Mouse (Mus musculus): ENCODE measurements at regions not wholly inside any gene's neighbourhood (a gene's known extent, or its start where the extent isn't known, plus 50 kb on each side); places are given as distances from the start of the nearest gene placed in this dataset.

GRCm38 (mm10) chr17:88190735-88191134, 125.6 kb upstream of the Fbxo11 start:
- Histone ChIP-seq H3K9me3 (replicated peaks) (no peaks in the 10 kb centered on the region), H3K27ac (no peak overlapping the region), H3K9ac (no peak overlapping the region), H3K36me3 (no peaks in the 10 kb centered on the region), H3K4me2 (no peak overlapping the region), H3K27me3 (replicated peaks) (no peaks in the 10 kb centered on the region), H3K4me3 (no peak overlapping the region), H3K4me1 (no peaks in the 10 kb centered on the region)
- no peak for ATAC-seq
- WGBS (ENCODE audit: insufficient replicate concordance): 39% methylated on average over 5 of the region's 5 CpGs

DNA sequence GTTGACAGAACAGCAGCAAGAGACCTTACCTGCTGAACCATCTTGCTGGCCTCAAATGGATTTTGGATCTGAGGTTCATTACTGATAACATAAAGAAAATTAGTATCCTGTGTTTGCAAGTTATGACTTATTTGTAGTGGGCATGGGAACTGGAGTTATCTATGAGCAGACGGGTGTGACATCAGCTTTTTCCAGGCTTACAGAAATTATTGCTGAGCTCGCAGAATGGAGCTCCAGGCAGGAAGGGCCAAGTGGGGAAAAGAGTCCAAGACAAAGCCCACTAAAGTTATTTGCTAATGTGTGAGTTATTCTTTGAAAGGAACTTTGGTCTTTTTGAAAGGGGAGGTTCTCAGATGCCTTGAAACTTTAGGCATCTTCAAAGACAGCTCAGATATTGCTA, 126.4 kb upstream of the Fbxo11 start:
- H3K36me3 ChIP-seq: no peaks in the 10 kb centered on the region
- H3K9ac ChIP-seq: no peak overlapping the region
- no peaks in the 10 kb centered on the region for H3K27me3 ChIP-seq (replicated peaks)
- H3K4me3 ChIP-seq: no peak overlapping the region
- no peak overlapping the region for H3K27ac ChIP-seq
- ATAC-seq: no peak
- no peaks in the 10 kb centered on the region for H3K9me3 ChIP-seq (replicated peaks)
- H3K4me1 ChIP-seq: no peaks in the 10 kb centered on the region
- no peak overlapping the region for H3K4me2 ChIP-seq
- 65% methylated on average over 2 of the region's 2 CpGs for WGBS (ENCODE audit: insufficient replicate concordance)

- no peak overlapping the region for H3K4me2 ChIP-seq
- no peak overlapping the region for H3K27ac ChIP-seq
- H3K9ac ChIP-seq: no peak overlapping the region
- no peaks in the 10 kb centered on the region for H3K9me3 ChIP-seq (replicated peaks)
- no peaks in the 10 kb centered on the region for H3K36me3 ChIP-seq
- WGBS (ENCODE audit: insufficient replicate concordance): 78% methylated on average over 16 of the region's 16 CpGs
- no peaks in the 10 kb centered on the region for H3K27me3 ChIP-seq (replicated peaks)
- no peaks in the 10 kb centered on the region for H3K4me1 ChIP-seq
- ATAC-seq: 0 out of 2 replicates have a peak, but pooled peaks have one; percentile 32
- H3K4me3 ChIP-seq: no peak overlapping the region
Measured at GRCm38 (mm10) chr17:88191930-88192807, 127.1 kb upstream of the Fbxo11 start.

- Histone ChIP-seq H3K4me2 (no peak overlapping the region), H3K9ac (no peak overlapping the region), H3K27ac (no peak overlapping the region), H3K4me1 (no peaks in the 10 kb centered on the region), H3K27me3 (replicated peaks) (no peaks in the 10 kb centered on the region), H3K9me3 (replicated peaks) (no peaks in the 10 kb centered on the region), H3K4me3 (no peak overlapping the region), H3K36me3 (no peaks in the 10 kb centered on the region)
- 62% methylated on average over 5 of the region's 5 CpGs for WGBS (ENCODE audit: insufficient replicate concordance)
- no peak for ATAC-seq
Measured at GRCm38 (mm10) chr17:88194693-88195092, 129.6 kb upstream of the Fbxo11 start.

GRCm38 (mm10) chr17:88195303-88195702, 130.2 kb upstream of the Fbxo11 start:
- Histone ChIP-seq H3K27me3 (replicated peaks) (no peaks in the 10 kb centered on the region), H3K9ac (no peak overlapping the region), H3K36me3 (no peaks in the 10 kb centered on the region), H3K4me3 (no peak overlapping the region), H3K4me1 (no peaks in the 10 kb centered on the region), H3K27ac (no peak overlapping the region), H3K9me3 (replicated peaks) (no peaks in the 10 kb centered on the region), H3K4me2 (no peak overlapping the region)
- WGBS (ENCODE audit: insufficient replicate concordance): 70% methylated on average over 2 of the region's 2 CpGs
- no peak for ATAC-seq

DNA sequence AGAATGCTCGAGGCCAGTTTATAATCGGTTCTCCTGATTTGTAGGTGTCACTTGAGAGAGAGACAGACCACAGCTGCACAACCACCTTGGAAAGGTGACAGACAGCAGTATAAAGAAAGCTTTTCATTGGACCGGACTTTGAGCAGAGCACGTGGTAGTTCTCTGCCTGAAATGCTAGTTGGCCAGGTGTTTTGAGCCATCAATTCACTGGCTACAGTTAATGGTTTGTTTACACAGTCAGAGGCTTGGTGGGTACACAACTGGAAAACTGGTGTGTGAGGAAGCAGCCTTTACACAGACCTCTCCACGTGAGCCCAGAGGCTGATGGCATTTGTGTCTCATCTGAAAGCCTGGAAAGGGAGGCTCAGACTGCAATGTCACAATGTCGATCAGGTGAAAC, 130.8 kb upstream of the Fbxo11 start:
- no peak overlapping the region for H3K9ac ChIP-seq
- no peaks in the 10 kb centered on the region for H3K9me3 ChIP-seq (replicated peaks)
- no peak for ATAC-seq
- H3K27me3 ChIP-seq (replicated peaks): no peaks in the 10 kb centered on the region
- no peak overlapping the region for H3K27ac ChIP-seq
- no peak overlapping the region for H3K4me3 ChIP-seq
- H3K4me2 ChIP-seq: no peak overlapping the region
- H3K36me3 ChIP-seq: no peaks in the 10 kb centered on the region
- 76% methylated on average over 6 of the region's 6 CpGs for WGBS (ENCODE audit: insufficient replicate concordance)
- no peaks in the 10 kb centered on the region for H3K4me1 ChIP-seq

- no peaks in the 10 kb centered on the region for H3K9me3 ChIP-seq (replicated peaks)
- no peaks in the 10 kb centered on the region for H3K36me3 ChIP-seq
- no peaks in the 10 kb centered on the region for H3K27me3 ChIP-seq (replicated peaks)
- no peaks in the 10 kb centered on the region for H3K4me1 ChIP-seq
- H3K27ac ChIP-seq: no peak overlapping the region
- H3K4me2 ChIP-seq: no peak overlapping the region
- H3K9ac ChIP-seq: no peak overlapping the region
- ATAC-seq: no peak
- whole genome bisulfite sequencing (ENCODE audit: insufficient replicate concordance): 59% methylated on average over 1 of the region's 1 CpGs
- H3K4me3 ChIP-seq: no peak overlapping the region
Measured at GRCm38 (mm10) chr17:88196322-88196721, 131.2 kb upstream of the Fbxo11 start.

DNA sequence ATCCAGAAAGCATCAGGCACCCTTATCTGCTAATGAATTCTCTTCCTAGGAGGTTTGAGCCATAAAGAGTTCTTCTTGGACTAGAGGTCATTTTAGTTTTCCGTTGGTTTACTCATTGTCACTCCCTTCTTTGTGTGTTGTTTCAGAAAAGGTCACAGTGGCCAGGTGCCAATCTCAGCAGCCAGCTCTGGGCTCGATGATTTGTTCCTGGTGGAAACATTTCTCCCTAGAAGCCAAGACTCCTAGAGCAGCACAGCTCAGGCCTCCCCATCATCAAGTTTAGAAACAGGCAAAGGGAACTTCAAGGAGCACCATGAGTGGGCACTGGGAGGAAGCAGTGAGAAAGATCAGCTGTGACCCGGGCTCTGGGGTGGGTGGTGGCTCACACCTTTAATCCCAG, 132.3 kb upstream of the Fbxo11 start:
- Histone ChIP-seq H3K4me3 (no peak overlapping the region), H3K27me3 (replicated peaks) (no peaks in the 10 kb centered on the region), H3K9ac (no peak overlapping the region), H3K4me2 (no peak overlapping the region), H3K36me3 (no peaks in the 10 kb centered on the region), H3K9me3 (replicated peaks) (no peaks in the 10 kb centered on the region), H3K4me1 (no peaks in the 10 kb centered on the region), H3K27ac (no peak overlapping the region)
- no peak for ATAC-seq
- WGBS (ENCODE audit: insufficient replicate concordance): 42% methylated on average over 3 of the region's 3 CpGs

GRCm38 (mm10) chr17:88201249-88201970, 136.3 kb upstream of the Fbxo11 start:
- no peak overlapping the region for H3K4me3 ChIP-seq

DNA sequence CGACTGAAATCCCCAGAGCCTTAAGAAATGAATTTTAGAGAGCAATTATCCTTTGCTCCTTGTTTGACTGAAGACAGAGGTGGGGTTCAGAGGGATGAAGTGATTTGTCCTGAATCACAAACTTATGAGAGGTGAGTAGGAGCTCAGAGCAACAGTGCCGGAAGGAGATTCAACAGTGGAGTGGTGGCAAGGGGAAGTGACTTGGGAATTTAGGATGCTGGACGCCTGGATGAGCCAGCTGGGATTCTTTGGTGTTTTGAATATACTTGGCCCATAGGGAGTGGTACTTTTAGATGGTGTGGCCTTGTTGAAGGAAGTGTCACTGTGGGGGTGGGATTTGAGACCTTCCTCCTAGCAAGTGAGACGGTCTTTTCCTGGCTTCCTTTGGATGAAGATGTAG, 137.1 kb upstream of the Fbxo11 start:
- no peak for ATAC-seq
- no peaks in the 10 kb centered on the region for H3K9me3 ChIP-seq (replicated peaks)
- no peaks in the 10 kb centered on the region for H3K27me3 ChIP-seq (replicated peaks)
- 71% methylated on average over 4 of the region's 4 CpGs for WGBS (ENCODE audit: insufficient replicate concordance)
- H3K36me3 ChIP-seq: no peaks in the 10 kb centered on the region
- no peak overlapping the region for H3K9ac ChIP-seq
- H3K27ac ChIP-seq: no peak overlapping the region
- no peaks in the 10 kb centered on the region for H3K4me1 ChIP-seq
- no peak overlapping the region for H3K4me2 ChIP-seq
- no peak overlapping the region for H3K4me3 ChIP-seq

More at GRCm38 (mm10) chr17:88201249-88201970, 136.3 kb upstream of the Fbxo11 start:
- Histone ChIP-seq H3K9me3 (replicated peaks) (no peaks in the 10 kb centered on the region), H3K27me3 (replicated peaks) (no peaks in the 10 kb centered on the region), H3K36me3 (no peaks in the 10 kb centered on the region), H3K4me2 (no peak overlapping the region), H3K4me1 (no peaks in the 10 kb centered on the region), H3K9ac (no peak overlapping the region), H3K27ac (no peak overlapping the region)
- 66% methylated on average over 12 of the region's 12 CpGs for WGBS (ENCODE audit: insufficient replicate concordance)
- no peak for ATAC-seq

DNA sequence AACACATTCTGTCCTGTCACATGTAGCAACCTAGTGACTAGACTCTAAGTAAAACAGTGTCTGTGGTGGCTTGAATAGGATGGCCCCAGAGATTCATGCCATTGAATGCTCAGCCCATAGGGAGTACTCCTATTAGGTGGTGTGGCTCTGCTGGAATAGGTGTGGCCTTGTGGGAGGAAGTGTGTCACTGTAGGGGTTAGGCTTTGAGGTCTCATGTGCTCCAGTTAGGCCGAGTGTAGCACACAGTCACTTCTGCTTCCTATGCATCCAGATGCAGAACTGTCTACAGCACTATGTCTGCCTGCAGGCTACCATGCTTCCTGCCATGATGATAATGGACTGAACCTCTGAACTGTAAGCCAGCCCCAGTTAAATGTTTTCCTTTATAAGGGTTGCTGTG, 144.5 kb upstream of the Fbxo11 start:
- H3K4me3 ChIP-seq: no peak overlapping the region
- H3K36me3 ChIP-seq: no peaks in the 10 kb centered on the region
- H3K27me3 ChIP-seq (replicated peaks): no peaks in the 10 kb centered on the region
- H3K9me3 ChIP-seq (replicated peaks): no peaks in the 10 kb centered on the region
- H3K27ac ChIP-seq: no peak overlapping the region
- H3K9ac ChIP-seq: no peak overlapping the region
- H3K4me1 ChIP-seq: no peaks in the 10 kb centered on the region
- no peak overlapping the region for H3K4me2 ChIP-seq
- WGBS (ENCODE audit: insufficient replicate concordance): 34% methylated on average over 1 of the region's 1 CpGs
- ATAC-seq: no peak

GRCm38 (mm10) chr17:88212121-88212520, 147.0 kb upstream of the Fbxo11 start:
- no peak for ATAC-seq
- H3K9me3 ChIP-seq (replicated peaks): no peaks in the 10 kb centered on the region
- H3K4me1 ChIP-seq: no peaks in the 10 kb centered on the region
- no peaks in the 10 kb centered on the region for H3K36me3 ChIP-seq
- no peak overlapping the region for H3K9ac ChIP-seq
- no peaks in the 10 kb centered on the region for H3K27me3 ChIP-seq (replicated peaks)
- H3K4me3 ChIP-seq: no peak overlapping the region
- 84% methylated on average over 7 of the region's 7 CpGs for WGBS (ENCODE audit: insufficient replicate concordance)
- no peak overlapping the region for H3K27ac ChIP-seq
- no peak overlapping the region for H3K4me2 ChIP-seq
